Mouse (Mus musculus) central nervous system, embryonic 18 days (tissue): Measurements from ENCODE around the gene Vdac2. TPM values are rescaled to one million over a fixed set of nuclear protein-coding genes. Genes with fewer than 3 reads are reported as not detected.

Experiments used
- polyA plus RNA-seq: library from polyadenylated mRNA; depleted of rRNA; stranded (reverse); fragments of >200 nt; gene quantifications from 2 replicates; pipeline ENCODE4 v1.2.3, GENCODE M21; 2012; rRNA removed

The Vdac2 gene
- 176 and 187 TPM in 2 replicates for polyA plus RNA-seq

GRCm38 (mm10) chr14:21824938-21825337 is at the start of gene Vdac2:
Gene Vdac2 (plus strand): TSS chr14:21825238.

GRCm38 (mm10) chr14:21848166-21849154 is 23.4 kb downstream of the Vdac2 start, which contains the start of gene Comtd1:
Gene Comtd1 (minus strand): TSS chr14:21848977.

Other genes with a start within 250 kb of the Vdac2 start
- 0.09 and 1.0 TPM in 2 replicates for gene Dupd1, start 110.7 kb upstream of the Vdac2 start, polyA plus RNA-seq
- gene Samd8, start 74.7 kb upstream of the Vdac2 start, polyA plus RNA-seq, result 33.4 and 34.6 TPM in 2 replicates
- gene Dusp13, start 74.1 kb upstream of the Vdac2 start, polyA plus RNA-seq, result 0.21 and 1.0 TPM in 2 replicates
- 41.6 and 41.9 TPM in 2 replicates for gene Comtd1, start 23.7 kb downstream of the Vdac2 start, polyA plus RNA-seq
- 6.6 and 9.3 TPM in 2 replicates for gene Zfp503, start 164.4 kb downstream of the Vdac2 start, polyA plus RNA-seq
- gene Lrmda, start 194.5 kb downstream of the Vdac2 start, polyA plus RNA-seq, result 0.10 and 0.11 TPM in 2 replicates